Mouse (Mus musculus): Measurements from ENCODE around the gene Tab1.

DNA sequence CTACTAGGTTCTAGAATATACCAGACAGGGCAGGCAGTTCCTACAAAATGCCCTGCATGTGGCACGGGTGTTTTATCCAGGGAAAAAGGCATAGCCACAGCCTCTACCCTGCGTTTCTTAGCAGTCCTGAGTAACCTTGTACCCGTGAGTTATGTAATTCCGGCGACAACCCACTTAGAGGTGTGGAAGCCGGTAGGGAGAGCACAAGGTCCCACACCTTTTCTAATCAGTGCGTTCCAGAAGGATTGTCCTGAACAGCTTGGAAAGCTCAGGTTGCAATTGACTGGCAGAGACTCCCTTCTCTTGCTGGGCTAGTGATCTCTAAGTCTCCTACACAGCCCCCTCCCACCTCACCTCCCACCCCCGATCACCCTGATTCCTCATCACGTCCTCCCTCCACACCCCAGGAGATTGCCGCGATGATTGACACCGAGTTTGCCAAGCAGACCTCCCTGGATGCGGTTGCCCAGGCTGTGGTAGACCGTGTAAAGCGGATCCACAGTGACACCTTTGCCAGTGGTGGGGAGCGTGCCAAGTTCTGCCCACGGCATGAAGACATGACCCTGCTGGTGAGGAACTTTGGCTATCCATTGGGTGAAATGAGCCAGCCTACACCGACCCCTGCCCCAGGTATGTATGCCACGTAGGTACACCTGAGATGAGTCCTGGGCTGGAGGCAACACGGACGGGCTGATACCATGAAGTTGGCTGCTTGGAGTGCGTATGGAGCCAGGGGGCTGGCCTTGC lies 24.4 kb downstream of the Tab1 start:
- TF ChIP-seq POLR2A (IDR thresholded peaks at IDR 0.05; ENCODE audit: control insufficient read depth, extremely low read depth, insufficient read depth, low read length, poor library complexity) = no peak
- TF ChIP-seq CTCF (IDR thresholded peaks at IDR 0.05; ENCODE audit: borderline replicate concordance, control insufficient read depth, extremely low read depth, insufficient read depth, low read length, poor library complexity) = no peak

Measured in thymus, adult 2 months (tissue).